In genomic region chr19:38432021-38432420, GRCm38 (mm10) we compare ENCODE assay signal across 27 mouse cellular contexts. TPM values are rescaled to one million over a fixed set of nuclear protein-coding genes. Genes with fewer than 3 reads are reported as not detected.
"Had no signal": no experiment of that assay in that cellular context is flagged by ENCODE, and none has a peak within 500 bp of the region (broad histone marks: within the 10 kb centered on the region; RNA-seq: fewer than 3 reads in every experiment).

No protein-coding gene starts in this region.

- H3K4me1 ChIP-seq: hindbrain, embryonic 13.5 days; hindbrain, embryonic 15.5 days; intestine, embryonic 15.5 days; kidney, embryonic 15.5 days; limb, embryonic 10.5 days; limb, embryonic 12.5 days; liver, embryonic 13.5 days; liver, embryonic 15.5 days had no signal

- H3K27ac ChIP-seq: heart, embryonic 10.5 days; hindbrain, embryonic 13.5 days; hindbrain, embryonic 15.5 days; hindbrain, postnatal 0 days; intestine, embryonic 15.5 days; kidney, embryonic 15.5 days; kidney, postnatal 0 days; left cerebral cortex, adult 2 months; limb, embryonic 10.5 days; limb, embryonic 12.5 days; liver, embryonic 13.5 days; liver, embryonic 15.5 days had no signal

- H3K9me3 ChIP-seq: heart, embryonic 10.5 days; hindbrain, embryonic 15.5 days; intestine, embryonic 15.5 days; kidney, embryonic 15.5 days; limb, embryonic 10.5 days; liver, embryonic 13.5 days; liver, embryonic 15.5 days had no signal

- DNase-seq: gastrocnemius, postnatal 14 days; gastrocnemius, postnatal 36 days; heart, adult 18-20 months; heart, postnatal 10 days; kidney, adult 11 months; kidney, adult 2 months; kidney, adult 9 months; kidney, postnatal 14 days; kidney, postnatal 36 days; layer of hippocampus, adult 9-11 months; liver; liver, embryonic 13.5 days had no signal

- ATAC-seq: hindbrain, postnatal 0 days; inflammation-experienced regulatory T-cells, adult 6 months; intestine, embryonic 15.5 days had no signal

- H3K9ac ChIP-seq: heart, embryonic 12.5 days; hindbrain, embryonic 13.5 days; hindbrain, embryonic 15.5 days; intestine, embryonic 15.5 days; kidney, embryonic 15.5 days; limb, embryonic 12.5 days; liver, embryonic 13.5 days; liver, embryonic 15.5 days had no signal

- H3K4me2 ChIP-seq: heart, embryonic 12.5 days; hindbrain, embryonic 13.5 days; hindbrain, embryonic 15.5 days; intestine, embryonic 15.5 days; kidney, embryonic 15.5 days; limb, embryonic 12.5 days; liver, embryonic 11.5 days; liver, embryonic 13.5 days; liver, embryonic 15.5 days had no signal

- H3K27me3 ChIP-seq: heart, embryonic 12.5 days; hindbrain, embryonic 13.5 days; hindbrain, embryonic 15.5 days; intestine, embryonic 15.5 days; kidney, embryonic 15.5 days; limb, embryonic 12.5 days; liver, embryonic 13.5 days; liver, embryonic 15.5 days had no signal

- H3K4me3 ChIP-seq: heart, embryonic 10.5 days; heart, embryonic 12.5 days; hindbrain, embryonic 13.5 days; hindbrain, embryonic 15.5 days; intestine, embryonic 15.5 days; kidney, embryonic 15.5 days; left cerebral cortex, adult 2 months; limb, embryonic 10.5 days; limb, embryonic 12.5 days; liver, embryonic 13.5 days; liver, embryonic 15.5 days had no signal

- H3K36me3 ChIP-seq: heart, embryonic 10.5 days; heart, embryonic 12.5 days; hindbrain, embryonic 13.5 days; hindbrain, embryonic 15.5 days; intestine, embryonic 15.5 days; kidney, embryonic 15.5 days; limb, embryonic 10.5 days; limb, embryonic 12.5 days; liver, embryonic 13.5 days; liver, embryonic 15.5 days had no signal

RNA-seq across cellular contexts. Expression of gene Plce1, which starts 48.9 kb away (rescaled TPM):
- total RNA-seq: hematopoietic stem cell, adult 5-6 weeks had no signal
